Mouse (Mus musculus) megakaryocyte, embryonic 14.5 days (primary cell): ENCODE data around the gene Krt10.

Source experiments
- FLI1 ChIP-seq: IDR thresholded peaks from 2 replicates; pipeline ENCODE4 v1.6.1; 2012; ENCODE audit warnings: low read length, inconsistent platforms, mixed read lengths
- GATA1 ChIP-seq: IDR thresholded peaks from 3 replicates; pipeline ENCODE4 v1.6.1; 2012; ENCODE audit warnings: mixed read lengths, low read length, inconsistent platforms, borderline replicate concordance

DNA sequence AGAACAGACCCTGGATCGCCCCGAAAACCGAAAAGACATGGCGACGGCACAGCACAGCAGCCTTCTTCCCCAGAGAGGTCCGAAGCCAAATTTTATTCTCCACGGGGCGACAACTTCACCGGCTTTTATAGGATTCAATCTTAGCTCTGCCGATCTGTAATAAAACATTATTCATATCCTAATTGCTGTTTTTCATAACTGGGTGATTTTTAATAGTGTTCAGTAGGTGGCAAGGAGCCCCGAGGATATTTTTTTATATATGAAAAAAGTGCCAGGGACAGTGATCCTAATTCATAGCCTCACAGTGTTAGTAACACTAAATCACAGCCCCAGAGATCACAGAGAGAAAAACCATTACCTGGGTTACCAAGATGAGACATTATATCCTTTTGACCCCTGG lies 51.3 kb downstream of the Krt10 start, which contains the start of gene Krt26:
- no peak for TF ChIP-seq FLI1
- no peak for TF ChIP-seq GATA1
